Mouse (Mus musculus) retina, postnatal 7 days (tissue): Measurements from ENCODE around the gene Tes.

ENCODE experiments used
- DNase-seq: peaks from one replicate; pipeline ENCODE4 v3.0.0-alpha.2; 2012; ENCODE audit warnings: low read depth, low spot score

Tes gene

GRCm38 (mm10) chr6:17077720-17078119 lies 12.8 kb downstream of the Tes start:
- DNase-seq = no peak

- DNase-seq = no peak
These were observed 14.4 kb downstream of the Tes start for GRCm38 (mm10) chr6:17079304-17079703.

- no peak for DNase-seq
These were observed 14.9 kb downstream of the Tes start for GRCm38 (mm10) chr6:17079826-17080225.

- no peak for DNase-seq
These were observed 17.3 kb downstream of the Tes start for GRCm38 (mm10) chr6:17082238-17082637.

GRCm38 (mm10) chr6:17082800-17083199 lies 17.9 kb downstream of the Tes start:
- DNase-seq = no peak

GRCm38 (mm10) chr6:17087485-17087884 lies 22.5 kb downstream of the Tes start:
- DNase-seq = no peak

- no peak for DNase-seq
These were observed 32.4 kb downstream of the Tes start for GRCm38 (mm10) chr6:17097301-17097700.

- DNase-seq = no peak
These were observed 33.6 kb downstream of the Tes start for GRCm38 (mm10) chr6:17098559-17098958.

- no peak for DNase-seq
These were observed 34.7 kb downstream of the Tes start for GRCm38 (mm10) chr6:17099477-17100130.

GRCm38 (mm10) chr6:17105714-17106113 lies 40.8 kb downstream of the Tes start:
- DNase-seq = peak; percentile 44

GRCm38 (mm10) chr6:17106493-17106892 lies 41.5 kb downstream of the Tes start:
- no peak for DNase-seq

- no peak for DNase-seq
These were observed 44.3 kb downstream of the Tes start for GRCm38 (mm10) chr6:17109204-17109603.

GRCm38 (mm10) chr6:17110564-17111100 lies 45.7 kb downstream of the Tes start:
- DNase-seq = no peak

- no peak for DNase-seq
These were observed 47.1 kb downstream of the Tes start for GRCm38 (mm10) chr6:17112081-17112480.

GRCm38 (mm10) chr6:17112990-17113389 lies 48.0 kb downstream of the Tes start:
- no peak for DNase-seq

GRCm38 (mm10) chr6:17114588-17114987 lies 49.6 kb downstream of the Tes start:
- no peak for DNase-seq

- DNase-seq = no peak
These were observed 50.3 kb downstream of the Tes start for GRCm38 (mm10) chr6:17115046-17115790.

GRCm38 (mm10) chr6:17119521-17120232 lies 54.7 kb downstream of the Tes start:
- DNase-seq = no peak

- DNase-seq = no peak
These were observed 75.1 kb downstream of the Tes start for GRCm38 (mm10) chr6:17140021-17140420.

GRCm38 (mm10) chr6:17142577-17143359 lies 77.8 kb downstream of the Tes start:
- no peak for DNase-seq

GRCm38 (mm10) chr6:17151071-17151715 lies 86.2 kb downstream of the Tes start:
- DNase-seq = no peak
